Mouse (Mus musculus) hindbrain, embryonic 12.5 days (tissue): ENCODE measurements around the gene Tmem108. TPM values are rescaled to one million over a fixed set of nuclear protein-coding genes. Genes with fewer than 3 reads are reported as not detected.

ENCODE experiments used
- ATAC-seq: fragments of 200-750 bp; cut with Nextera tagmentation; 2 replicates; pipeline ENCODE4 v1.8.0; 2017; ENCODE audit warnings: moderate TSS enrichment; ENCODE audit not compliant: low FRiP score
- H3K27ac ChIP-seq: fragments of 300-500 bp; sonication (generic); 2 replicates; pipeline ENCODE4 v1.5.1; 2016; ENCODE audit warnings: mild to moderate bottlenecking
- H3K27me3 ChIP-seq: fragments of 300-500 bp; sonication (generic); 2 replicates; pipeline ENCODE4 v1.6.1; 2016; ENCODE audit warnings: mild to moderate bottlenecking
- H3K36me3 ChIP-seq: fragments of 300-500 bp; sonication (generic); 2 replicates; pipeline ENCODE4 v1.6.1; 2016; ENCODE audit warnings: mild to moderate bottlenecking
- H3K4me1 ChIP-seq: fragments of 300-500 bp; sonication (generic); 2 replicates; pipeline ENCODE4 v1.6.1; 2016
- H3K4me2 ChIP-seq: fragments of 300-500 bp; sonication (generic); replicated peaks from 2 replicates; pipeline ENCODE4 v1.6.1; 2016; ENCODE audit warnings: mild to moderate bottlenecking
- H3K4me3 ChIP-seq: fragments of 300-500 bp; sonication (generic); 2 replicates; pipeline ENCODE4 v1.5.1; 2016; ENCODE audit warnings: mild to moderate bottlenecking
- H3K9ac ChIP-seq: fragments of 300-500 bp; sonication (generic); 2 replicates; pipeline ENCODE4 v1.6.1; 2016; ENCODE audit warnings: mild to moderate bottlenecking, moderate library complexity
- H3K9me3 ChIP-seq: fragments of 300-500 bp; sonication (generic); replicated peaks from 2 replicates; pipeline ENCODE4 v1.6.1; 2016; ENCODE audit warnings: mild to moderate bottlenecking
- WGBS: fragments of 180-500 bp; shearing (Covaris S2); methylation state at CpG from one replicate; pipeline ENCODE4 v1.1.7; 2016; 5-methylcytosine and 5-hydroxymethylcytosine counted together
- polyA plus RNA-seq: library from polyadenylated mRNA; unstranded; fragments of >200 nt; fragmentation: Nextera tagmentation; extraction: Ambion mirVana; gene quantifications from 2 replicates; pipeline ENCODE4 v1.2.1, GENCODE M21; 2016

Tmem108 gene
- polyA plus RNA-seq, 1 experiment from 2014 or later = 22.4 TPM

DNA sequence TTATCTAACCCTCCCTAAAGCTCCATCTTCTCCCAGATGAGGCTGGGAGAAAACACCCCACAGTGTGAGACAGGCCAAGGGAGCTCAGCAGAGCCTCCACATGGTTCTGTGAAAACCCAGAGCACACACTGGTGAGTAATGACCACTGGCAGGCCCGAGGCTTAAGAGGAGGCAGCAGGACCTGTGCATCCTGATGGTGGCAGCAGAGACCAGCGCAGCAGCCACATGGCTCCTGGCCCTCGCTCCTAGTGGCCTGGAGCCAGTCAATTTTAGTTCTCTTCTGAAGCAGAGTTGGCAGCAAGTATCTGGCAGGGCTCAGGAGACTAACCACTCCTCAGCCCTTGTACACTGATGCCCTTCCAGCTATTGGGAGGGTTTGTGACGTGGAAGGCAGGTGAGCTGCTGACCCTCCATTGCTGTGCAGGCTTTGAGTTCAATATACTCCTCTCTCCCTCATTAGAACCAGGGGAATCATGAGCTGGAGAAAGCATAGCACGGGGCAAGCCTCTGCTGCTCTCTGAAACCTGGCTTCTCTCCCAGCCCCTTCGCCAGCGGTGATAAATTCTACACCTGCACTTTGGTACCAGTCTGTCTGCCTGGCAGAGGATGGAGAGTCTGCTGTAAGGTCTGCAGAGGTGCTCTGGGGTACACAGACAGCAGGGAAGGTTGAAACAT is 267.2 kb downstream of the Tmem108 start:
- H3K4me3 ChIP-seq = no peak overlapping the region
- H3K4me1 ChIP-seq = peaks cover 8% of the 10 kb centered on the region
- H3K27me3 ChIP-seq = peaks cover 42% of the 10 kb centered on the region
- WGBS = 40% methylated on average over 7 of the region's 7 CpGs
- no peaks in the 10 kb centered on the region for H3K9me3 ChIP-seq
- H3K36me3 ChIP-seq = 0 out of 2 replicates have a peak, but pooled peaks cover 5% of the 10 kb centered on the region
- no peak overlapping the region for H3K9ac ChIP-seq
- H3K4me2 ChIP-seq = no peak overlapping the region
- ATAC-seq = peak; percentile 82
- H3K27ac ChIP-seq = no peak overlapping the region

DNA sequence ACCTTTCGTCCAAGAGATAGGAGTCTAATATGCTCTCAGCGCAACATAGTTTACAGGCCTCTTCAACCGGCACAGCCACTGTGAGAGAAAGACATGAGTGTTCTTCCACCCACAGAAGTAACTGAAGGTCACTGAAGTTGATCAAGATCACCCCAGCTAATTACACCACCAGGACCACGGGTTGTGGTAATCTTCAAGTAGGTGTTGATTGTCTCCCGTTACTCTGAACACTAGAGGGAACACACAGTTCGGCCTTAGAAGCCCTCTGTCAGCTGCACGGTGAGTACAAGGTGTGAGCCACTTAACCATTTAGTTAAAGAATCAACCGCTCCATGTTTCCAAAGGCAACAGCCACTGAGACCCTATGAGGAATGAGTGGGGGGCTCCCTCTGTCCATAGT is 269.7 kb downstream of the Tmem108 start:
- Histone ChIP-seq H3K4me1 (peaks cover 12% of the 10 kb centered on the region; the same call in 1 of the 2 replicates), H3K9me3 (no peaks in the 10 kb centered on the region), H3K4me2 (no peak overlapping the region), H3K4me3 (no peak overlapping the region), H3K36me3 (no peaks in the 10 kb centered on the region), H3K27me3 (peaks cover 22% of the 10 kb centered on the region), H3K9ac (no peak overlapping the region), H3K27ac (no peak overlapping the region)
- no peak for ATAC-seq
- WGBS = 90% methylated on average over 8 of the region's 8 CpGs

DNA sequence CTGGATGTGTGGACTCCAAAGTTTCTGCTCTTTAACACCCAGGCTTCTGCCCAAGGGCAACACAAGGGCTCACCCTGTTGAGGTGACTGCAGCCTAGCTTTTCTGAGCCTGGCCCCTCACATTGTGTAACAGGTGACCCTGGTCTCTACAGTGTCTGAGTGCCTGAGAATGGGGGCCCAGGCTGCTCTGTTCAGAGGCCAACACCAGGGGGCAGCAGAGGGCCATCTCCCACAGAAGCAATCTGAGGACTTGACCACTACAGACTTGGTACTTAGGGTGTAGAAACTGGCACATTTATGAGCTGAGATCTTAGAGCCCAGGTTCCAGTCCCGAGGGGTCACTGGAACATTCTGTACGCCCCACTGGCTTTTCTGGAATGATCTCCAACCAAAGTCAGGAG is 271.2 kb downstream of the Tmem108 start:
- H3K4me3 ChIP-seq = no peak overlapping the region
- WGBS = 24% methylated on average over 2 of the region's 2 CpGs
- ATAC-seq = peak; percentile 46; the same call in 1 of the 2 replicates
- peaks cover 15% of the 10 kb centered on the region; the same call in 1 of the 2 replicates for H3K4me1 ChIP-seq
- H3K4me2 ChIP-seq = no peak overlapping the region
- H3K9me3 ChIP-seq = no peaks in the 10 kb centered on the region
- no peak overlapping the region for H3K27ac ChIP-seq
- H3K27me3 ChIP-seq = peaks cover 17% of the 10 kb centered on the region
- no peaks in the 10 kb centered on the region for H3K36me3 ChIP-seq
- H3K9ac ChIP-seq = no peak overlapping the region

- 86% methylated on average over 4 of the region's 4 CpGs for WGBS
- Histone ChIP-seq H3K4me1 (peaks cover 15% of the 10 kb centered on the region), H3K27me3 (peaks cover 17% of the 10 kb centered on the region), H3K4me3 (no peak overlapping the region), H3K36me3 (no peaks in the 10 kb centered on the region), H3K9me3 (no peaks in the 10 kb centered on the region), H3K4me2 (no peak overlapping the region), H3K27ac (no peak overlapping the region), H3K9ac (no peak overlapping the region)
- no peak for ATAC-seq
These were observed 271.8 kb downstream of the Tmem108 start for GRCm38 (mm10) chr9:103489883-103490282.

DNA sequence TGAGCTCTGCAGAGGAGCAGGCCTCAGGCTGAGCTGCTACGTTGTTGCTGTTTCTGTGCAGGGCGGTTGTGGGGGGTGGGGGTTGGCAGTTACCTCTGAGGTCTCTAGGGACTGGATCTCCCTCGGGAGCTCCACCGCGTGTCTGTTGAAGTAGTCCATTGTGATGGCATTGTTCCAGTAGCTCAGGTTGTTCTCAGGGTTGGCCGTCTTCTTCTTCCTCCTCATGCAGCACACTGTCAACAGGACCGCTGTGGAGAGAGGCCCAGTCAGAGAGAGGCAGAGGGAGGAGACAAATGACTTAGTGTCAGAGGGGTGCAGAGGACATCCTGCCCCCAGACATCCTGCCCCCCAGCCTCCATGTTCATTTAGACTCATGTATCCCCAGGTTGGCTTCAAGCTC is 272.5 kb downstream of the Tmem108 start:
- H3K36me3 ChIP-seq = no peaks in the 10 kb centered on the region
- no peak overlapping the region for H3K9ac ChIP-seq
- 71% methylated on average over 7 of the region's 7 CpGs for WGBS
- H3K4me3 ChIP-seq = no peak overlapping the region
- H3K4me2 ChIP-seq = no peak overlapping the region
- peaks cover 17% of the 10 kb centered on the region for H3K27me3 ChIP-seq
- ATAC-seq = no peak
- H3K9me3 ChIP-seq = no peaks in the 10 kb centered on the region
- H3K27ac ChIP-seq = no peak overlapping the region
- H3K4me1 ChIP-seq = peaks cover 8% of the 10 kb centered on the region; the same call in 1 of the 2 replicates

DNA sequence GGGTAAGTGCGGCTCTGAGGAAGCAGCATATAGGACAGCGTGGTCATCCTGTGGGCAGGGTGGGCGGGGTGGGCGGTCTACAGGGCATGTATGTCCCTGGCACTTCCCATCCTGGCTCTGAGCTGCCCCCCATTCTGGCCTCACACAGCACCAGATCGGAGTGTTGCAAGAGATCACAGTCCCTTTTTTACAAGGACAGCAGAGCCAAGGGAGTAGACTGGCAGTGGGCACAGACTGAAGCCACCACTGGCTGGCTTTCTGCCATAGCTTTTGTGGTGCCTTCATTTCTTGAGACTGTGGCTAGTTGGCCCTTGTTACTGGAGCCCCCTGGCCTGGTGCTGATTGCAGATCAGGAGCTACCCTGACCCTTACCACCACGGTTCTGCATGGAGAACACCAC is 275.4 kb downstream of the Tmem108 start:
- ATAC-seq = no peak
- Histone ChIP-seq H3K4me2 (no peak overlapping the region), H3K36me3 (no peaks in the 10 kb centered on the region), H3K27ac (no peak overlapping the region), H3K9me3 (no peaks in the 10 kb centered on the region), H3K4me3 (no peak overlapping the region), H3K27me3 (peaks cover 3% of the 10 kb centered on the region; the same call in 1 of the 2 replicates), H3K4me1 (peaks cover 8% of the 10 kb centered on the region; the same call in 1 of the 2 replicates), H3K9ac (no peak overlapping the region)
- WGBS = 89% methylated on average over 6 of the region's 6 CpGs

- WGBS = 37% methylated on average over 8 of the region's 8 CpGs
- no peak overlapping the region for H3K4me2 ChIP-seq
- no peak for ATAC-seq
- no peaks in the 10 kb centered on the region for H3K36me3 ChIP-seq
- no peak overlapping the region for H3K4me3 ChIP-seq
- no peaks in the 10 kb centered on the region for H3K9me3 ChIP-seq
- H3K9ac ChIP-seq = no peak overlapping the region
- H3K27me3 ChIP-seq = no peaks in the 10 kb centered on the region
- H3K4me1 ChIP-seq = peaks cover 14% of the 10 kb centered on the region
- no peak overlapping the region for H3K27ac ChIP-seq
These were observed 276.0 kb downstream of the Tmem108 start for GRCm38 (mm10) chr9:103485606-103486005.

- peak overlapping the region; percentile 55; the same call in 1 of the 2 replicates for H3K27ac ChIP-seq
- ATAC-seq = peak; percentile 55
- 48% methylated on average over 8 of the region's 8 CpGs for WGBS
- H3K4me1 ChIP-seq = peaks cover 18% of the 10 kb centered on the region
- H3K9me3 ChIP-seq = no peaks in the 10 kb centered on the region
- no peaks in the 10 kb centered on the region for H3K36me3 ChIP-seq
- H3K9ac ChIP-seq = no peak overlapping the region
- H3K4me3 ChIP-seq = no peak overlapping the region
- H3K27me3 ChIP-seq = no peaks in the 10 kb centered on the region
- no peak overlapping the region for H3K4me2 ChIP-seq
These were observed 280.9 kb downstream of the Tmem108 start for GRCm38 (mm10) chr9:103480603-103481220.

- H3K4me1 ChIP-seq = peaks cover 18% of the 10 kb centered on the region
- H3K4me2 ChIP-seq = no peak within 1 kb of the TSS
- H3K27me3 ChIP-seq = no peaks in the 10 kb centered on the region
- H3K27ac ChIP-seq = peak within 1 kb of the TSS; percentile 55; the same call in 1 of the 2 replicates
- H3K36me3 ChIP-seq = no peaks in the 10 kb centered on the region
- WGBS = 75% methylated on average over 9 of the region's 9 CpGs
- 0 out of 2 replicates have a peak within 1 kb of the TSS, but pooled peaks have one; percentile 8 for H3K9ac ChIP-seq
- H3K4me3 ChIP-seq = no peak within 1 kb of the TSS
- no peaks in the 10 kb centered on the region for H3K9me3 ChIP-seq
- peak; percentile 48; the same call in 1 of the 2 replicates for ATAC-seq
These were observed 281.5 kb downstream of the Tmem108 start, which contains the start of gene Bfsp2 for GRCm38 (mm10) chr9:103480044-103480576. TSS of gene Bfsp2 (minus strand) at chr9:103480420.

GRCm38 (mm10) chr9:103475414-103475813 is 286.2 kb downstream of the Tmem108 start:
- Histone ChIP-seq H3K4me2 (no peak overlapping the region), H3K9me3 (no peaks in the 10 kb centered on the region), H3K27me3 (0 out of 2 replicates have a peak, but pooled peaks cover 2% of the 10 kb centered on the region), H3K4me1 (peaks cover 36% of the 10 kb centered on the region), H3K4me3 (no peak overlapping the region), H3K27ac (no peak overlapping the region), H3K9ac (no peak overlapping the region), H3K36me3 (no peaks in the 10 kb centered on the region)
- no peak for ATAC-seq
- 74% methylated on average over 6 of the region's 6 CpGs for WGBS

GRCm38 (mm10) chr9:103473915-103474688 is 287.5 kb downstream of the Tmem108 start:
- Histone ChIP-seq H3K9me3 (no peaks in the 10 kb centered on the region), H3K36me3 (no peaks in the 10 kb centered on the region), H3K4me3 (no peak overlapping the region), H3K27me3 (0 out of 2 replicates have a peak, but pooled peaks cover 5% of the 10 kb centered on the region), H3K4me2 (no peak overlapping the region; the same call in 1 of the 2 replicates), H3K4me1 (peaks cover 31% of the 10 kb centered on the region), H3K27ac (peak overlapping the region; percentile 56), H3K9ac (no peak overlapping the region)
- WGBS = 27% methylated on average over 13 of the region's 13 CpGs
- peak; percentile 77 for ATAC-seq

GRCm38 (mm10) chr9:103471784-103472183 is 289.9 kb downstream of the Tmem108 start:
- peak overlapping the region; percentile 18; the same call in 1 of the 2 replicates for H3K4me2 ChIP-seq
- no peak overlapping the region for H3K27ac ChIP-seq
- 0 out of 2 replicates have a peak, but pooled peaks cover 5% of the 10 kb centered on the region for H3K27me3 ChIP-seq
- no peaks in the 10 kb centered on the region for H3K36me3 ChIP-seq
- no peak overlapping the region for H3K4me3 ChIP-seq
- peaks cover 31% of the 10 kb centered on the region for H3K4me1 ChIP-seq
- 25% methylated on average over 11 of the region's 11 CpGs for WGBS
- no peaks in the 10 kb centered on the region for H3K9me3 ChIP-seq
- H3K9ac ChIP-seq = no peak overlapping the region
- no peak for ATAC-seq
